Mouse (Mus musculus): Measurements from ENCODE around the gene Kirrel3. TPM values are rescaled to one million over a fixed set of nuclear protein-coding genes. Genes with fewer than 3 reads are reported as not detected.

Gene Kirrel3
- polyA plus RNA-seq, 1 experiment from 2014 or later = 1.8 TPM

GRCm38 (mm10) chr9:34882211-34882610, 396.5 kb downstream of the Kirrel3 start:
- Histone ChIP-seq H3K4me2 (no peak overlapping the region), H3K27me3 (no peaks in the 10 kb centered on the region), H3K9me3 (no peaks in the 10 kb centered on the region), H3K4me1 (peaks cover 9% of the 10 kb centered on the region; the same call in 1 of the 2 replicates), H3K27ac (no peak overlapping the region), H3K4me3 (no peak overlapping the region), H3K36me3 (no peaks in the 10 kb centered on the region), H3K9ac (no peak overlapping the region)
- ATAC-seq (ENCODE audit: borderline replicate concordance, extremely low read depth, low FRiP score, low TSS enrichment) = no peak
- 13% methylated on average over 2 of the region's 2 CpGs for WGBS

- Histone ChIP-seq H3K4me2 (no peak overlapping the region), H3K27me3 (no peaks in the 10 kb centered on the region), H3K9me3 (no peaks in the 10 kb centered on the region), H3K27ac (no peak overlapping the region), H3K4me1 (peaks cover 9% of the 10 kb centered on the region; the same call in 1 of the 2 replicates), H3K4me3 (no peak overlapping the region), H3K36me3 (no peaks in the 10 kb centered on the region), H3K9ac (no peak overlapping the region)
- 32% methylated on average over 4 of the region's 4 CpGs for WGBS
- ATAC-seq (ENCODE audit: borderline replicate concordance, extremely low read depth, low FRiP score, low TSS enrichment) = no peak
Observed at GRCm38 (mm10) chr9:34883122-34883521, 397.4 kb downstream of the Kirrel3 start.

DNA sequence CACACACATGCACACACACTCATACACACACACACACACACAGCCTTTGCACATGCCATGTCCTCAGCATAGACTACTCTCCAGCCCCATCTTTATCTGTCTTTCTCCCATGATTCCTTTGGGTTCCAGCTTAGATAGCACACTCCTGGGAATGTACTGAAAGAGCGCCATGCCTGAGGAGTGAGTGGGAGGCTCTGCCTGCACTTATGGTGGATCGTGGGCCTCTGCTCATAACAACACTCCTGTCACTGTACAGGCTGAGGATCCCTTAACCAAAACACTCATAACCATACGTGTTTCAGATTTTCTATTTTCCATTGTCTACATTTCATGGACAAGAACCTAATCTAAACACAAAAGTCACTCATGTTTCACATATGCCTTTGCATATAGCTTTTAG, 398.6 kb downstream of the Kirrel3 start:
- H3K27ac ChIP-seq = no peak overlapping the region
- H3K9ac ChIP-seq = no peak overlapping the region
- no peak for ATAC-seq (ENCODE audit: borderline replicate concordance, extremely low read depth, low FRiP score, low TSS enrichment)
- 66% methylated on average over 3 of the region's 3 CpGs for WGBS
- no peak overlapping the region for H3K4me2 ChIP-seq
- H3K4me3 ChIP-seq = no peak overlapping the region
- no peaks in the 10 kb centered on the region for H3K9me3 ChIP-seq
- H3K27me3 ChIP-seq = no peaks in the 10 kb centered on the region
- peaks cover 9% of the 10 kb centered on the region; the same call in 1 of the 2 replicates for H3K4me1 ChIP-seq
- no peaks in the 10 kb centered on the region for H3K36me3 ChIP-seq

DNA sequence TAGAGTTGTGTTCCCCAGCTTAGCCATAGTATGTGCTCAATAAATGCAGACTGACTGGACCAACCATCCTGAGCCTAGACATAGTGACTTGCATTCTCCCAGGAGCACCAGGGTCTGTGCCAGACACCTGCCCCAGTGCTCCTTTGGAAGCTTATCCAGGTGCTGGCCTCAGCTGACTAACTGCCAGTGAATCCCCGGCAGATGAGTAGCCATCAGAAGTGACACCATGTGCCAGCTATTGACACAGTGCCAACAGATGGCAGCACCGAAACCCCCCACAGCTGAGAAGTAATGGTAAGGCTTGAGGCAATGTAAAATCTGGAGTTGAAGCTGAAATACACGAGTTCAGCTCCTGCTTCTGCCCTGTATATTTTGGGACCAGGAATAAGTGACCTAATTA, 399.2 kb downstream of the Kirrel3 start:
- no peaks in the 10 kb centered on the region for H3K27me3 ChIP-seq
- no peaks in the 10 kb centered on the region for H3K36me3 ChIP-seq
- ATAC-seq (ENCODE audit: borderline replicate concordance, extremely low read depth, low FRiP score, low TSS enrichment) = no peak
- H3K27ac ChIP-seq = no peak overlapping the region
- 68% methylated on average over 3 of the region's 3 CpGs for WGBS
- H3K9me3 ChIP-seq = no peaks in the 10 kb centered on the region
- no peak overlapping the region for H3K4me3 ChIP-seq
- H3K9ac ChIP-seq = no peak overlapping the region
- H3K4me2 ChIP-seq = no peak overlapping the region
- H3K4me1 ChIP-seq = peaks cover 9% of the 10 kb centered on the region; the same call in 1 of the 2 replicates

DNA sequence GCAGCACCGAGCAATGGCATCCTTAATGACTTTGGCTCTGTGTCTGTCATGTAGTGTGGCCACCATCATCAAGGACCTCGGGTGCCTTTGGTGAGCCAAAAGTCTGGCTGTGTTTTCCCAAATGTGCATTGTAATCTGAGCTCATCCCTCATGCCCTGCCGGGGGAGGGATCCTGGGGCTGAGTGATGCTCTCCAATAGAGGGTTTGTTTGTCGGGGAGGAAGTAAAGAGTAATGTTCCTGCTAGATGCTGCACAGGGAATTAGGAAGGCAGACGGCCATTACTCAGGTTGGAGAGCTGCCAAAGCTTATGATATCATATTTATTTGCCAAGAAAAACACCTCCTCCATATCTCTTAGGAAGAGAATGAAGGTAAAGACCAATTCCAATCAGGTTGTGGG, 401.1 kb downstream of the Kirrel3 start:
- WGBS = 23% methylated on average over 5 of the region's 5 CpGs
- H3K4me1 ChIP-seq = peaks cover 7% of the 10 kb centered on the region; the same call in 1 of the 2 replicates
- no peak for ATAC-seq (ENCODE audit: borderline replicate concordance, extremely low read depth, low FRiP score, low TSS enrichment)

GRCm38 (mm10) chr9:34887196-34887595, 401.5 kb downstream of the Kirrel3 start:
- WGBS = 20% methylated on average over 2 of the region's 2 CpGs
- H3K36me3 ChIP-seq = no peaks in the 10 kb centered on the region
- H3K4me3 ChIP-seq = no peak overlapping the region
- H3K27me3 ChIP-seq = no peaks in the 10 kb centered on the region
- no peak overlapping the region for H3K9ac ChIP-seq
- no peak overlapping the region for H3K4me2 ChIP-seq
- H3K9me3 ChIP-seq = no peaks in the 10 kb centered on the region
- 0 out of 2 replicates have a peak, but pooled peaks cover 4% of the 10 kb centered on the region for H3K4me1 ChIP-seq
- no peak overlapping the region for H3K27ac ChIP-seq
- ATAC-seq (ENCODE audit: borderline replicate concordance, extremely low read depth, low FRiP score, low TSS enrichment) = no peak

More for the DNA sequence above, 401.1 kb downstream of the Kirrel3 start:
- H3K4me2 ChIP-seq = no peak overlapping the region
- no peak overlapping the region for H3K9ac ChIP-seq
- no peaks in the 10 kb centered on the region for H3K9me3 ChIP-seq
- no peak overlapping the region for H3K4me3 ChIP-seq
- H3K27me3 ChIP-seq = no peaks in the 10 kb centered on the region
- H3K27ac ChIP-seq = no peak overlapping the region
- no peaks in the 10 kb centered on the region for H3K36me3 ChIP-seq

DNA sequence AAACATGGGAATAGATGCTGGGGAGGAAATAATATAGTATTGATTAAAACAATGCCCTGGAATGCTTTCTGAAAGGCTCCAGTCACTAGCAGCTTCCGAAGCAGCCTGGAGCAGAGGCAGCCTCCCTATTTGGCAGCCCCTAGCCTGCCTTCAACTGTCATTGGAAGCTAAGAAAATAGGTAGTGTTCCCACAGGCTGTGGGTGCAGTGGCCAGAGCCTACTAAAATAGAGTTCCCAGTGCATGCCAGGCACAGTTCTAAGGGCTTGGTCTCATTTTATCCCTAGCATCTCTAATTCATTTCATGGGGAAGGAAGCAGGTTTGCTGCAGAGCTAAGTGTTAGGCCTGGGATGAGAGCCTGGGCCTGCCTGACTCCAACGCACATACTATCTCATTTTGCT, 402.6 kb downstream of the Kirrel3 start:
- no peaks in the 10 kb centered on the region for H3K27me3 ChIP-seq
- no peak overlapping the region for H3K9ac ChIP-seq
- H3K4me3 ChIP-seq = no peak overlapping the region
- 0 out of 2 replicates have a peak, but pooled peaks cover 4% of the 10 kb centered on the region for H3K4me1 ChIP-seq
- 75% methylated on average over 2 of the region's 2 CpGs for WGBS
- H3K4me2 ChIP-seq = no peak overlapping the region
- no peaks in the 10 kb centered on the region for H3K36me3 ChIP-seq
- H3K9me3 ChIP-seq = no peaks in the 10 kb centered on the region
- no peak overlapping the region for H3K27ac ChIP-seq
- ATAC-seq (ENCODE audit: borderline replicate concordance, extremely low read depth, low FRiP score, low TSS enrichment) = no peak

DNA sequence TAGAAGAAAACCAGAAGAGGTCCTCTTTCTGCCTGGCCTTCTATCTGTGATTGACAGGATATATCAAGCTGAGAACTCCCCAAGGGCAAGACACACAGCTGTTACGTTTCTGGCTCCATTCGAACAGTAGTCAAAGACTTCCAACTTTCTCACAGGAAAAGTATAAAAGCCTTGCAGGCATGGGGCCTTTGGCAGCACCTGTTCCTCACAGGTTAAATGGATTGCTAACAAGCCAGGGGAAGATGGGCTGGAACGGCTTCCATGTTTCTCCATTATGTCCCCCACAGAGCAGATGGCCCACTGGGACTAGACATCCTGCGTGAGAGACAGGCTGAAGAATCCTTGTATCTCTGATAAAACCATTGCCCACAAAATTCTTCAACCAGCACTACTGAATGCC, 415.5 kb downstream of the Kirrel3 start:
- H3K27ac ChIP-seq = no peak overlapping the region
- ATAC-seq (ENCODE audit: borderline replicate concordance, extremely low read depth, low FRiP score, low TSS enrichment) = no peak
- H3K4me1 ChIP-seq = no peaks in the 10 kb centered on the region
- H3K4me3 ChIP-seq = no peak overlapping the region
- no peaks in the 10 kb centered on the region for H3K9me3 ChIP-seq
- H3K36me3 ChIP-seq = no peaks in the 10 kb centered on the region
- no peaks in the 10 kb centered on the region for H3K27me3 ChIP-seq
- WGBS = 80% methylated on average over 4 of the region's 4 CpGs
- H3K9ac ChIP-seq = no peak overlapping the region
- H3K4me2 ChIP-seq = no peak overlapping the region

DNA sequence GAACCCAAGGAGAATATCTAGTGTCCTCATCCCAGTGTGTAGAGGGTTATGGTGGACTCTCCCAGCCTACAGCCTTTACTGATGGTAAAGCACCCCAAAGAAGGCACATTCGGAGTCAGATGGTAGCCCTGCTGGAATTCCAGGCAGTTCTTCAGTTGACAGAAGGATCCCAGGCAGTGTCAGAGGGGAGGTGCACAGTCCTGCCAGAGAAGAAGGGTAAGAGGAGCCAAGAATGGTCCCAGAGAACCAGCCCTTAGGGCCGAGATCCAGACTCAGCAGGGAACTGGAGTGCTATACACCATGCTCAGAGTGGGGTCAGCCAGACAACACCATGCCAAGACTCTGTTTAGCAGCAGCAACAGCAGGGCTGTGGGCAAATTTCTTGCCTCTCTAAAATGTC, 416.2 kb downstream of the Kirrel3 start:
- H3K36me3 ChIP-seq = no peaks in the 10 kb centered on the region
- H3K9me3 ChIP-seq = no peaks in the 10 kb centered on the region
- no peak overlapping the region for H3K4me2 ChIP-seq
- no peak overlapping the region for H3K4me3 ChIP-seq
- no peaks in the 10 kb centered on the region for H3K4me1 ChIP-seq
- H3K27me3 ChIP-seq = no peaks in the 10 kb centered on the region
- whole genome bisulfite sequencing = 57% methylated on average over 2 of the region's 2 CpGs
- ATAC-seq (ENCODE audit: borderline replicate concordance, extremely low read depth, low FRiP score, low TSS enrichment) = no peak
- no peak overlapping the region for H3K9ac ChIP-seq
- H3K27ac ChIP-seq = no peak overlapping the region

- H3K27me3 ChIP-seq = no peaks in the 10 kb centered on the region
- no peaks in the 10 kb centered on the region for H3K9me3 ChIP-seq
- H3K4me2 ChIP-seq = no peak overlapping the region
- no peak overlapping the region for H3K4me3 ChIP-seq
- no peak overlapping the region for H3K27ac ChIP-seq
- no peaks in the 10 kb centered on the region for H3K4me1 ChIP-seq
- no peak overlapping the region for H3K9ac ChIP-seq
- 83% methylated on average over 6 of the region's 6 CpGs for WGBS
- H3K36me3 ChIP-seq = no peaks in the 10 kb centered on the region
- ATAC-seq (ENCODE audit: borderline replicate concordance, extremely low read depth, low FRiP score, low TSS enrichment) = no peak
Observed at GRCm38 (mm10) chr9:34905164-34905563, 419.5 kb downstream of the Kirrel3 start.

GRCm38 (mm10) chr9:34908040-34908439, 422.3 kb downstream of the Kirrel3 start:
- H3K4me2 ChIP-seq = no peak overlapping the region

DNA sequence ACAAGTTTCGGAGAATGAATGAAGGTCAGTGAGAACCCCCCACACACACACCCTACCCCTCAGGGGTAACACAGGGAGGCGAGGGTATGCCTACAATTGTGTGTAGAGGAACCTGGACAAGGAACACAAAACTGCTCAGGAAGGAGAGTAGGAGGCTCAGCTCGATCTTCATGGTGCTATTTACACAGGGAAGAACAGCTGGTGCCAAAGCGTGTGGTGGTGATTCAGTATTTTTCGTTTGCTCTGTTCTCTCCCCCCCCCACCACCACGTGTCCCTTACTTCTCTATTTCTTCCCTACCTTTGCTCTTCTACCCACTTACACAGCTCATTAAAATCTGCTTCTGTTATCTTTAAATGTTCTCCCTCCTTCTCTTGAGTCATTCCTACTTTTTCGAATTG, 426.1 kb downstream of the Kirrel3 start:
- no peak for ATAC-seq (ENCODE audit: borderline replicate concordance, extremely low read depth, low FRiP score, low TSS enrichment)
- Histone ChIP-seq H3K4me2 (no peak overlapping the region), H3K9me3 (no peaks in the 10 kb centered on the region), H3K4me3 (no peak overlapping the region), H3K4me1 (no peaks in the 10 kb centered on the region), H3K9ac (no peak overlapping the region), H3K36me3 (no peaks in the 10 kb centered on the region), H3K27ac (no peak overlapping the region), H3K27me3 (no peaks in the 10 kb centered on the region)
- WGBS = 69% methylated on average over 7 of the region's 7 CpGs

More at GRCm38 (mm10) chr9:34908040-34908439, 422.3 kb downstream of the Kirrel3 start:
- Histone ChIP-seq H3K4me3 (no peak overlapping the region), H3K9ac (no peak overlapping the region), H3K9me3 (no peaks in the 10 kb centered on the region), H3K36me3 (no peaks in the 10 kb centered on the region), H3K4me1 (no peaks in the 10 kb centered on the region), H3K27me3 (no peaks in the 10 kb centered on the region), H3K27ac (no peak overlapping the region)
- WGBS = 78% methylated on average over 3 of the region's 3 CpGs
- no peak for ATAC-seq (ENCODE audit: borderline replicate concordance, extremely low read depth, low FRiP score, low TSS enrichment)

All from lung, embryonic 15.5 days (tissue).